Mouse (Mus musculus) ES-Bruce4 (cell line): ENCODE data around the gene 1700029H14Rik. TPM values are rescaled to one million over a fixed set of nuclear protein-coding genes. Genes with fewer than 3 reads are reported as not detected.

ENCODE experiments used
- H3K27ac ChIP-seq: 2 replicates; pipeline ENCODE4 v1.5.1; 2012; ENCODE audit warnings: low read length, inconsistent platforms; ENCODE audit not compliant: insufficient read depth
- H3K27me3 ChIP-seq: 2 replicates; pipeline ENCODE4 v1.6.1; 2012; ENCODE audit warnings: mild to moderate bottlenecking, low read length, inconsistent platforms; ENCODE audit not compliant: control insufficient read depth, poor library complexity, insufficient read depth, severe bottlenecking
- H3K36me3 ChIP-seq: 2 replicates; pipeline ENCODE4 v1.6.1; 2012; ENCODE audit warnings: inconsistent platforms, mild to moderate bottlenecking, low read length, moderate library complexity; ENCODE audit not compliant: control insufficient read depth, poor library complexity, insufficient read depth, severe bottlenecking
- H3K4me1 ChIP-seq: one replicate; pipeline ENCODE4 v1.8.1; 2011; ENCODE audit warnings: low read length; ENCODE audit not compliant: control insufficient read depth, insufficient read depth
- H3K4me3 ChIP-seq: 2 replicates; pipeline ENCODE4 v1.5.1; 2011; ENCODE audit warnings: low read depth, mild to moderate bottlenecking, low read length
- H3K9ac ChIP-seq: 2 replicates; pipeline ENCODE4 v1.6.1; 2012; ENCODE audit warnings: low read depth, mild to moderate bottlenecking, inconsistent platforms; ENCODE audit not compliant: poor library complexity, severe bottlenecking
- H3K9me3 ChIP-seq: replicated peaks from 2 replicates; pipeline ENCODE4 v1.6.1; 2012; ENCODE audit warnings: mild to moderate bottlenecking, low read length, inconsistent platforms; ENCODE audit not compliant: control insufficient read depth, poor library complexity, insufficient read depth, severe bottlenecking
- CTCF ChIP-seq: IDR thresholded peaks from one replicate; pipeline ENCODE4 v1.8.1; 2011; ENCODE audit warnings: low read depth, low read length
- EP300 ChIP-seq: IDR thresholded peaks from 2 replicates; pipeline ENCODE4 v1.6.1; 2011; ENCODE audit warnings: low read depth, low read length; ENCODE audit not compliant: insufficient read depth
- POLR2A ChIP-seq: IDR thresholded peaks from one replicate; pipeline ENCODE4 v1.8.1; 2011; ENCODE audit warnings: low read length; ENCODE audit not compliant: insufficient read depth
- polyA plus RNA-seq: library from polyadenylated mRNA; stranded (reverse); fragments of >200 nt; gene quantifications from 2 replicates; pipeline ENCODE4 v1.2.4, GENCODE M21; 2011; ENCODE audit warnings: low read depth; ENCODE audit not compliant: missing spikeins, insufficient read depth, insufficient read length

Gene 1700029H14Rik
- polyA plus RNA-seq, 1 experiment, result not detected

DNA sequence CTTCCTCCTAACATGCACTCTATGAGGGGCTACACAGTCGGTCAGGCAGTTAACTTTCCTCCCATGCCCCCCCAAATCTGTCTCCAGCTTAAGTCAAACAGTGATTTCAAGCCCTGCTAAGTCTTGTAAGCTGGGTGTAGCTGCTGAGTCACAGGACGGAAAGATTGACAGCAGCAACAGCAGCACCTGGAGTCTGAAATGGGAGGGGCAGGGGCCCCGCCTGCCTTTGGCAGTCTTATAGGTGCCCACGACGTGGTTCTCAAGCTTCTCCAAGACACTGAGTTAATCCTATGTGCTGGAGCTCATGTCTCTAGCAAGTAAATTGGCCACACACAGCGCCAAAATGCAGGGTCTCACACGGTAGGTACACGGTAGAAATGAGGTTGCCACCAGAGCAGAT is 31.1 kb upstream of the 1700029H14Rik start:
- TF ChIP-seq POLR2A (no peak), CTCF (no peak), EP300 (no peak)
- H3K36me3 ChIP-seq, result no peaks in the 10 kb centered on the region
- H3K9ac ChIP-seq, result no peak overlapping the region
- H3K9me3 ChIP-seq, result no peaks in the 10 kb centered on the region
- H3K4me1 ChIP-seq, result no peaks in the 10 kb centered on the region
- no peak overlapping the region for H3K27ac ChIP-seq
- H3K27me3 ChIP-seq, result no peaks in the 10 kb centered on the region
- no peak overlapping the region for H3K4me3 ChIP-seq

DNA sequence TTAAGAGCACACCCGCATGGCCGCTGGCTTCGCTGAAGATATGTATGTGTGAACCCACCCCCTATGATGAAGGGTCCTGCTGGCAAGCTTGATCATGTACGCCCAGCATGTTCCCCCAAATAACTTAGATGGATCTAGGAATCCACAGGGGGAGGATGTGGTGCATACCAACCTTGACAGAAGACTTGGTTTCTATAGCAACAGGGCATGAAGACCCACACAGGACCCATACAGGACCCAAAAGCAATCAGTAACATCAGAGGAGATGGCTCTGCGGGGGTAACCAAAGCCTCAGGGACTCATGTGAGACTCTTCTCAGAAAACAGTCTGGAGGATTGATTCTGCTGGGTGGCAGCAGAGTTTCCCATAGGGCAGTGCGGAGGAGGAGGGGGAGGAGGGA is 29.0 kb upstream of the 1700029H14Rik start:
- Histone ChIP-seq H3K27me3 (no peaks in the 10 kb centered on the region), H3K9me3 (no peaks in the 10 kb centered on the region), H3K27ac (no peak overlapping the region), H3K9ac (no peak overlapping the region), H3K4me1 (no peaks in the 10 kb centered on the region), H3K36me3 (no peaks in the 10 kb centered on the region), H3K4me3 (no peak overlapping the region)
- TF ChIP-seq CTCF, result no peak
- TF ChIP-seq POLR2A, result no peak
- no peak for TF ChIP-seq EP300

DNA sequence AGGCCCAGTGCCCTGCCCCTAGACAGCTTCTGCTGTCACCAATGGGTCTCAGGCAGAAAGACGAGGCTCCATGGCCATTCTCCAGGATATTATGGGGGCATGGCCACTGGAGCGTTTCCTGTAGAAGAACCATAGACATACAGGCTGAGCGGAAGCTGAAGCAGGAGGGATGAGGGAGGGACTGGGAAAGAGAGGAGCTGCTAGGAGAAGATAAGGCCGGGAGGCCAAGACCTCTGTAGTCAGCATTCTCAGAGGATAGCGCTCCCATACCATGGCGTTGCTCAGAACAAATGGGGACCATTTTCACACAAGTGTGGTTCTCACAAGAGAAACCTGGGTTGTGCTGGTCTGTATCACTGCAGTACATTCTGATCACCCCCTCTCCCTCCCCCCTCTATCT is 26.8 kb upstream of the 1700029H14Rik start:
- H3K27ac ChIP-seq, result no peak overlapping the region

DNA sequence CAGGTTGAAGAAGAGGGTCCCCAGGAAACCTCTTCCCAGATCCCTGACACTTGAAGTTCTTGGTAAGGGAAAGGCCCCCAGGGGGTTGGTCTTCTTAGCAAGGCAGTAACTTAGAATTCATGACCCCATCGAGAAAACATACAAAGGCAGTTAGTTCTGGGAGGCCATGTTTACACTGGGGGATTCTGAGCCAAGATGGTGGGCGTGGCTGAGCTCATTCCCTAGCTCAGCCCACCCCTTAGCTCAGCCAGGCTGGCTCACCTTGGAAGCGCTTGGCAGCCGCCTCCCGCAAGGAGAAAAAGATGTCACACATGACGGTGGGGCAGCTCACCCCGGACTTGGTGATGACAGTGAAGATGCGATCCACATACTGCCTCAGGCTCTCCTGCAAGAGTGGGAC is 22.4 kb upstream of the 1700029H14Rik start:
- Histone ChIP-seq H3K9ac (no peak overlapping the region), H3K36me3 (no peaks in the 10 kb centered on the region), H3K27ac (no peak overlapping the region), H3K9me3 (no peaks in the 10 kb centered on the region), H3K4me3 (no peak overlapping the region), H3K4me1 (no peaks in the 10 kb centered on the region), H3K27me3 (no peaks in the 10 kb centered on the region)
- TF ChIP-seq POLR2A (no peak), CTCF (no peak), EP300 (no peak)

More for the DNA sequence above, 26.8 kb upstream of the 1700029H14Rik start:
- Histone ChIP-seq H3K4me1 (no peaks in the 10 kb centered on the region), H3K9me3 (no peaks in the 10 kb centered on the region), H3K4me3 (no peak overlapping the region), H3K27me3 (no peaks in the 10 kb centered on the region), H3K9ac (no peak overlapping the region), H3K36me3 (no peaks in the 10 kb centered on the region)
- no peak for TF ChIP-seq POLR2A
- no peak for TF ChIP-seq EP300
- TF ChIP-seq CTCF, result no peak

DNA sequence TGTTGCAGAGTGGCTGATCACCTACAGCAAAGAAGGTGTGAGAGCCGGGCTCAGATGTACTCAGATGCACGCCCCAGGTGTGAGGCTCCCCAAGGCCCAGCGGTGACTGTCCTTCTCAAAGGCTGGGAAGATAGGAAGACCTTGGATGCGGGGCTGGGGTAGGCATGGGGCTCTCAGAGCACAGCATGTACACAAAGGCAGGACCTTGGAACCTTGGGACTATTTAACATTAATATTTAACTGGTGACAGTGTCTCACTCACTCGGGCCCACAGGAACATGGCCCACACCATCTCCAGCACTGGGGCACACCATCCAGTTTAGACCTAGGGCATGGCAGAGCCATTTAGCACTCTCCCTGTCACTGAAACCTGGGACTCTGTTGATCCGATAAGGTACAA is 15.6 kb upstream of the 1700029H14Rik start:
- Histone ChIP-seq H3K4me3 (no peak overlapping the region), H3K4me1 (no peaks in the 10 kb centered on the region), H3K9me3 (no peaks in the 10 kb centered on the region), H3K36me3 (no peaks in the 10 kb centered on the region), H3K27ac (no peak overlapping the region), H3K9ac (no peak overlapping the region), H3K27me3 (no peaks in the 10 kb centered on the region)
- no peak for TF ChIP-seq CTCF
- no peak for TF ChIP-seq POLR2A
- TF ChIP-seq EP300, result no peak

DNA sequence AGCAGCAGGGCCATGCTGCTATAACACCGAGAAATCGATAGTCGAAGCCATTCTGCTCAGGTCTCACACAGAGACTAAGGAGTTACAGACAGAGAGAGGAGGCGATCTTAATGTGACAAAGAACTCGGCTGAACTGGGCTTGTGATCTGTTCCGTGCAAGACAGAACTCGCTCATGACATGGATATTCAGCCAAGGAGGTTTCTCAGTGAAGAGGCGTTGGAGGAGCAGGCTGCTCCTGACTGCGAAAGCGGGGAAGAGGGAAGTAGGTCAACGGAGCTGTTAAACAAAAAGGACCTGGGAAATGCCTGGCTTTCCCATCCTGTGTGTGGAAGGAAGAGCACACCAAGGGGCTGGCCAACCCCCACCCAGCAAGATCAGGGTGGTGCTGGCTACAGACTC is 9.7 kb upstream of the 1700029H14Rik start:
- no peak overlapping the region for H3K9ac ChIP-seq
- H3K36me3 ChIP-seq, result no peaks in the 10 kb centered on the region
- TF ChIP-seq POLR2A (no peak), CTCF (no peak), EP300 (no peak)
- H3K27me3 ChIP-seq, result no peaks in the 10 kb centered on the region
- no peak overlapping the region for H3K4me3 ChIP-seq
- no peak overlapping the region for H3K27ac ChIP-seq
- H3K9me3 ChIP-seq, result no peaks in the 10 kb centered on the region
- H3K4me1 ChIP-seq, result no peaks in the 10 kb centered on the region
